Mouse (Mus musculus): Measurements from ENCODE around the gene Fam184b. TPM values are rescaled to one million over a fixed set of nuclear protein-coding genes. Genes with fewer than 3 reads are reported as not detected.

The Fam184b gene
- polyA plus RNA-seq, 1 experiment from 2014 or later: 9.6 TPM

GRCm38 (mm10) chr5:45513511-45513910 is 125.9 kb downstream of the Fam184b start:
- Histone ChIP-seq H3K9me3 (ENCODE audit: control insufficient read depth, low read length) (no peaks in the 10 kb centered on the region), H3K4me2 (ENCODE audit: low read depth, low read length) (no peak overlapping the region), H3K4me1 (ENCODE audit: control insufficient read depth, insufficient read depth, low read length) (no peaks in the 10 kb centered on the region), H3K36me3 (ENCODE audit: control insufficient read depth, insufficient read depth, low read length) (no peaks in the 10 kb centered on the region; the same call in 1 of the 2 replicates), H3K27me3 (ENCODE audit: control insufficient read depth, insufficient read depth, low read length) (no peaks in the 10 kb centered on the region), H3K9ac (replicated peaks; ENCODE audit: low read depth, low read length) (no peak overlapping the region), H3K4me3 (ENCODE audit: low read depth, low read length) (no peak overlapping the region), H3K27ac (ENCODE audit: low read depth, low read length) (no peak overlapping the region)
- 84% methylated on average over 2 of the region's 2 CpGs for WGBS
- no peak for ATAC-seq (ENCODE audit: low read depth)

DNA sequence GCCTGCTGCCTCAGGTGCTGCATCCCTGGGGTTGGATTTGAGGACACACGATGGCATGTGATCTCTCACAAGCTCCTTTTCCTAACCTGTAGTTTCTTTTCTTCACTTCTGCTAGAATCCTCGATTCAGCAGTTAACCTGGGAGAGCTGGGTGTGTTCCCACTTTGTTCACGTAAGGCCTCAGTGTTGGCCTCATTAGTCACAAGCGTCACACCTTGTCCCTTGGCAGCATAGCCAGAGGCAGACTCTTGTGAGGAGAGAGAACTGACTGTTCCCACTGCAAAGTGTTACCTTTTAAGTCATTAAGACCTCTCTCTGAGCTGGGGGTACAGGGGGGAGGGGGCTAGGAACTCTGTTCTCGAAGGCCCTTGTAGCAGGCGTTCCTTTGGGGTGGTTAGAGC is 126.5 kb downstream of the Fam184b start:
- no peak overlapping the region for H3K4me2 ChIP-seq (ENCODE audit: low read depth, low read length)
- WGBS: 94% methylated on average over 6 of the region's 6 CpGs
- H3K4me1 ChIP-seq (ENCODE audit: control insufficient read depth, insufficient read depth, low read length): no peaks in the 10 kb centered on the region
- H3K9ac ChIP-seq (replicated peaks; ENCODE audit: low read depth, low read length): no peak overlapping the region
- H3K36me3 ChIP-seq (ENCODE audit: control insufficient read depth, insufficient read depth, low read length): no peaks in the 10 kb centered on the region; the same call in 1 of the 2 replicates
- no peak overlapping the region for H3K4me3 ChIP-seq (ENCODE audit: low read depth, low read length)
- H3K27ac ChIP-seq (ENCODE audit: low read depth, low read length): no peak overlapping the region
- no peaks in the 10 kb centered on the region for H3K27me3 ChIP-seq (ENCODE audit: control insufficient read depth, insufficient read depth, low read length)
- H3K9me3 ChIP-seq (ENCODE audit: control insufficient read depth, low read length): no peaks in the 10 kb centered on the region
- no peak for ATAC-seq (ENCODE audit: low read depth)

GRCm38 (mm10) chr5:45510071-45510470 is 129.3 kb downstream of the Fam184b start:
- Histone ChIP-seq H3K27ac (ENCODE audit: low read depth, low read length) (no peak overlapping the region), H3K9me3 (ENCODE audit: control insufficient read depth, low read length) (no peaks in the 10 kb centered on the region), H3K4me1 (ENCODE audit: control insufficient read depth, insufficient read depth, low read length) (no peaks in the 10 kb centered on the region), H3K9ac (replicated peaks; ENCODE audit: low read depth, low read length) (no peak overlapping the region), H3K4me3 (ENCODE audit: low read depth, low read length) (no peak overlapping the region), H3K4me2 (ENCODE audit: low read depth, low read length) (no peak overlapping the region), H3K27me3 (ENCODE audit: control insufficient read depth, insufficient read depth, low read length) (no peaks in the 10 kb centered on the region), H3K36me3 (ENCODE audit: control insufficient read depth, insufficient read depth, low read length) (peaks cover 13% of the 10 kb centered on the region)
- WGBS: 79% methylated on average over 7 of the region's 7 CpGs
- ATAC-seq (ENCODE audit: low read depth): 0 out of 2 replicates have a peak, but pooled peaks have one; percentile 51

GRCm38 (mm10) chr5:45497564-45497963 is 141.8 kb downstream of the Fam184b start:
- Histone ChIP-seq H3K4me2 (ENCODE audit: low read depth, low read length) (no peak overlapping the region), H3K9me3 (ENCODE audit: control insufficient read depth, low read length) (no peaks in the 10 kb centered on the region), H3K4me3 (ENCODE audit: low read depth, low read length) (no peak overlapping the region), H3K27ac (ENCODE audit: low read depth, low read length) (no peak overlapping the region), H3K9ac (replicated peaks; ENCODE audit: low read depth, low read length) (no peak overlapping the region), H3K36me3 (ENCODE audit: control insufficient read depth, insufficient read depth, low read length) (0 out of 2 replicates have a peak, but pooled peaks cover 5% of the 10 kb centered on the region), H3K27me3 (ENCODE audit: control insufficient read depth, insufficient read depth, low read length) (no peaks in the 10 kb centered on the region), H3K4me1 (ENCODE audit: control insufficient read depth, insufficient read depth, low read length) (0 out of 2 replicates have a peak, but pooled peaks cover 8% of the 10 kb centered on the region)
- ATAC-seq (ENCODE audit: low read depth): no peak
- WGBS: 87% methylated on average over 5 of the region's 5 CpGs

- no peak overlapping the region for H3K4me2 ChIP-seq (ENCODE audit: low read depth, low read length)
- no peak overlapping the region for H3K9ac ChIP-seq (replicated peaks; ENCODE audit: low read depth, low read length)
- H3K27me3 ChIP-seq (ENCODE audit: control insufficient read depth, insufficient read depth, low read length): no peaks in the 10 kb centered on the region
- 87% methylated on average over 12 of the region's 12 CpGs for WGBS
- 0 out of 2 replicates have a peak, but pooled peaks cover 8% of the 10 kb centered on the region for H3K4me1 ChIP-seq (ENCODE audit: control insufficient read depth, insufficient read depth, low read length)
- H3K4me3 ChIP-seq (ENCODE audit: low read depth, low read length): no peak overlapping the region
- H3K9me3 ChIP-seq (ENCODE audit: control insufficient read depth, low read length): no peaks in the 10 kb centered on the region
- H3K36me3 ChIP-seq (ENCODE audit: control insufficient read depth, insufficient read depth, low read length): 0 out of 2 replicates have a peak, but pooled peaks cover 5% of the 10 kb centered on the region
- ATAC-seq (ENCODE audit: low read depth): no peak
- H3K27ac ChIP-seq (ENCODE audit: low read depth, low read length): no peak overlapping the region
Observed at GRCm38 (mm10) chr5:45496930-45497550, 142.4 kb downstream of the Fam184b start.

DNA sequence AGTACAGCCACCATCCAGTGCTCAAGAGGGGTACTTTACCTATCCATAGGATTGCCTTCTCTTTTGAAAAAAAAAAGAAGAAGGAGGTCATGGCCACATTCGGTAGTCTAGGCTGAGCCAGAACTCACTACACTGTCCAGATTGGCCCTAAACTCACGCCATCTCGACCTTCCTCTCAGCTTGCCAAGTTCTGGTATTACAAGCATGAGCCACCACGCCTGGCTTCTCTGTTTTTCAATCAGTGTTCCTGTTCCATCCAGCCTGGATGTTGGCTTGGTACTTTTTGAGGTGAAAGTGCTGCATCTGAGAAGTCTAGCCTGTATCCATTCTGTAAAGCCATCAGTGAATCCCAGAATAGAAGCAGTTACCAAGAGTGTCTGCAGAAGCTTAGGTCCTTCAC is 142.9 kb downstream of the Fam184b start:
- ATAC-seq (ENCODE audit: low read depth): no peak
- Histone ChIP-seq H3K9ac (replicated peaks; ENCODE audit: low read depth, low read length) (no peak overlapping the region), H3K9me3 (ENCODE audit: control insufficient read depth, low read length) (no peaks in the 10 kb centered on the region), H3K36me3 (ENCODE audit: control insufficient read depth, insufficient read depth, low read length) (0 out of 2 replicates have a peak, but pooled peaks cover 5% of the 10 kb centered on the region), H3K27ac (ENCODE audit: low read depth, low read length) (no peak overlapping the region), H3K4me3 (ENCODE audit: low read depth, low read length) (no peak overlapping the region), H3K4me1 (ENCODE audit: control insufficient read depth, insufficient read depth, low read length) (0 out of 2 replicates have a peak, but pooled peaks cover 8% of the 10 kb centered on the region), H3K4me2 (ENCODE audit: low read depth, low read length) (no peak overlapping the region), H3K27me3 (ENCODE audit: control insufficient read depth, insufficient read depth, low read length) (no peaks in the 10 kb centered on the region)
- WGBS: 91% methylated on average over 4 of the region's 4 CpGs

GRCm38 (mm10) chr5:45496042-45496441 is 143.4 kb downstream of the Fam184b start:
- H3K4me3 ChIP-seq (ENCODE audit: low read depth, low read length): no peak overlapping the region
- no peaks in the 10 kb centered on the region for H3K27me3 ChIP-seq (ENCODE audit: control insufficient read depth, insufficient read depth, low read length)
- H3K9ac ChIP-seq (replicated peaks; ENCODE audit: low read depth, low read length): no peak overlapping the region
- H3K4me2 ChIP-seq (ENCODE audit: low read depth, low read length): no peak overlapping the region
- no peak for ATAC-seq (ENCODE audit: low read depth)
- no peak overlapping the region for H3K27ac ChIP-seq (ENCODE audit: low read depth, low read length)
- 0 out of 2 replicates have a peak, but pooled peaks cover 5% of the 10 kb centered on the region for H3K36me3 ChIP-seq (ENCODE audit: control insufficient read depth, insufficient read depth, low read length)
- 0 out of 2 replicates have a peak, but pooled peaks cover 8% of the 10 kb centered on the region for H3K4me1 ChIP-seq (ENCODE audit: control insufficient read depth, insufficient read depth, low read length)
- H3K9me3 ChIP-seq (ENCODE audit: control insufficient read depth, low read length): no peaks in the 10 kb centered on the region

DNA sequence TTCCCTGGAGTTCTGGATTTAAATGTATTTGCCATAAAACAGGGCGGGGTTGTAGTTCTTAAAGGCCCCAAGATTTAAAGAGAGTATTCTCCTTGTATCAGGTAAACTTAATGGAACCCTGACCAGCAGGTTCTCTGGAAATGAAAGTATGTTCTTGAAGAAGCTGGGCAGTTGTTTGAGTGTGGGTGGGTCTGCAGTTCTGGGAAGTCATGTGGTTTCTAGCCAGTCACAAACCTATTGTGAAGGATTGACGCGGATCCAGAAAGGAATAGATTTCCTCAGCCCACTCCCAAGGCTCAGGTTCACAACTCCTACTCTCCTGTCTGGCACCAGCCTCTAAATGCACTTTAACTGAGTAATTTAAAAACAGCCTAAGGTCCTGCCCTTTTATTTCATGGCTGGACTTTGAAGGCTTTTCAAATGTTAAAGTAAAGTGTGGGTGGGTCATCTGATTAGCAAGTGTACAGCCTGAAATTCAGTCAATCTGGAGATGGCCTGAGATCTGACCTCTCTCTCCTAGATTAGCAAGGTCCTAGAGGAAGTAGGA is 143.9 kb downstream of the Fam184b start:
- Histone ChIP-seq H3K4me3 (ENCODE audit: low read depth, low read length) (no peak overlapping the region), H3K36me3 (ENCODE audit: control insufficient read depth, insufficient read depth, low read length) (0 out of 2 replicates have a peak, but pooled peaks cover 1% of the 10 kb centered on the region), H3K27ac (ENCODE audit: low read depth, low read length) (no peak overlapping the region), H3K9me3 (ENCODE audit: control insufficient read depth, low read length) (no peaks in the 10 kb centered on the region), H3K4me1 (ENCODE audit: control insufficient read depth, insufficient read depth, low read length) (0 out of 2 replicates have a peak, but pooled peaks cover 8% of the 10 kb centered on the region), H3K9ac (replicated peaks; ENCODE audit: low read depth, low read length) (no peak overlapping the region), H3K27me3 (ENCODE audit: control insufficient read depth, insufficient read depth, low read length) (no peaks in the 10 kb centered on the region), H3K4me2 (ENCODE audit: low read depth, low read length) (no peak overlapping the region)
- no peak for ATAC-seq (ENCODE audit: low read depth)
- 88% methylated on average over 3 of the region's 3 CpGs for WGBS

- H3K4me3 ChIP-seq (ENCODE audit: low read depth, low read length): peak overlapping the region; percentile 51
- no peaks in the 10 kb centered on the region for H3K27me3 ChIP-seq (ENCODE audit: control insufficient read depth, insufficient read depth, low read length)
- H3K9me3 ChIP-seq (ENCODE audit: control insufficient read depth, low read length): no peaks in the 10 kb centered on the region
- H3K27ac ChIP-seq (ENCODE audit: low read depth, low read length): no peak overlapping the region
- H3K4me1 ChIP-seq (ENCODE audit: control insufficient read depth, insufficient read depth, low read length): 0 out of 2 replicates have a peak, but pooled peaks cover 8% of the 10 kb centered on the region
- 59% methylated on average over 9 of the region's 9 CpGs for WGBS
- ATAC-seq (ENCODE audit: low read depth): no peak
- H3K9ac ChIP-seq (replicated peaks; ENCODE audit: low read depth, low read length): no peak overlapping the region
- no peaks in the 10 kb centered on the region for H3K36me3 ChIP-seq (ENCODE audit: control insufficient read depth, insufficient read depth, low read length)
- peak overlapping the region; percentile 71 for H3K4me2 ChIP-seq (ENCODE audit: low read depth, low read length)
Observed at GRCm38 (mm10) chr5:45494093-45494755, 145.2 kb downstream of the Fam184b start.

Measured in neural tube, embryonic 14.5 days (tissue).